Mouse (Mus musculus) WW6 (cell line): ENCODE measurements around the gene Wdcp.
"Not testable (repeated sequence)": the region's sequence is repeated elsewhere in the genome, so short reads cannot be mapped to it uniquely, and the experiment has no call there.

ENCODE experiments used
- DNase-seq: peaks from one replicate; pipeline ENCODE4 v3.0.0-alpha.2; 2013; ENCODE audit warnings: low read depth, low spot score

Gene Wdcp

GRCm38 (mm10) chr12:4842890-4843597, at the start of gene Wdcp:
Gene Wdcp (plus strand): TSS chr12:4843303.
- DNase-seq: peak; percentile 74

DNA sequence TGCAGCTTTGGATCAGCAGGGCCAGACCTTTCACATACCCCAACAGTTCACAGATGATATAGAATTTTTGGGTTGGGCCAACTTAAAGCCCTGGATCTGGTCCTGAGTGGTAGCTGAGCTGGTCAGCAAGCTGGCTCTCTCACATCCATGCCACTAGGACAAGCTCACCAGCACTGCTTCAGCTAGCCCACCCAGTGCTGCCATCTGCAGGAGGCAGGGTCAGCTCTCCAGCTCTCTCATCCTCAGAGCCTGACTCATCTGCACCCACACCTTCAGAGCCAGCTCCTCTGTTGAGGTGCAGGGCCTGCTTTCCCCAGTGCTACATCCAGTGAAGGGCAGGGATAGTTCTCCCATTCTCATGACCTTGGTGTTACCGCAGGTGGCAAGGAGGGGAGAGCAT, 49.4 kb upstream of the Wdcp start:
- no peak for DNase-seq

- not testable (repeated sequence) for DNase-seq
These were observed 45.6 kb upstream of the Wdcp start for GRCm38 (mm10) chr12:4797471-4797870.

DNA sequence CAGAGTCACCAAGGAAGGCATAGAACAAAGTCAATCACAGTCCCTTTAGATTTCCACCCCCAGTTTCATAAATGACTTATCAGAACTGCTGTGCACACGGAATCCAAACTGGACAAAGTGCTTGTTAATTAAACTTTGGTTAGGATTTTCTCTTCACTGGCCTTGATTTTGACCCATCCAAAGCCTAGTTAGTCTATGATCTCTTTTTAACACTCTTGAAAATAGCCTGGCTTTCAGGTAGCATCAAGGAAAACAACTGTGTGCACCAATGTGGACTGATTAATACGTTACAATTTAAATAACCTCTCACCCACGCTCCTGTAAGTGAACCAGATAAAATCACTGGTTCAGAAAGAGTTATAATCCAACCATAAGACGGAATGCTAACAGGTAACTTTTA, 32.1 kb upstream of the Wdcp start:
- DNase-seq: no peak

DNA sequence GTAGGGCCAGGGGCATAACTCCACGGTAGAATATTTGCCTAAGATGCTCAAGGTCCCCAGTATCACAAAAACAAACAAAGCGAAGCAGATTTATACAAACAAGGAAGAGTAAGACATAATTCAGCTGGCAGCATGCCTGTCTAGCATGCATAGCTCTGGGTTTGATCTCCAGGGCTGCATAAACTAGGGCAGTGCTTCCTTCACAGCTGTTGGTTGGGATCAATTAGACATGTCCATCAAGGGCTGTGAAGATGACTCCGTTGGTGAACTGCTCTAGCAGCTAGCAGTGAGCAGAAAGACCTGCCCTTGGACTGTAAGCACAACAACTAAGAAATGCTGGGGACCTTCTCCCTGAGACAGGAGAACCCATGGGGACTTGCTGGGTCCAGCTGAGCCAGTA, 31.4 kb upstream of the Wdcp start:
- DNase-seq: no peak

DNA sequence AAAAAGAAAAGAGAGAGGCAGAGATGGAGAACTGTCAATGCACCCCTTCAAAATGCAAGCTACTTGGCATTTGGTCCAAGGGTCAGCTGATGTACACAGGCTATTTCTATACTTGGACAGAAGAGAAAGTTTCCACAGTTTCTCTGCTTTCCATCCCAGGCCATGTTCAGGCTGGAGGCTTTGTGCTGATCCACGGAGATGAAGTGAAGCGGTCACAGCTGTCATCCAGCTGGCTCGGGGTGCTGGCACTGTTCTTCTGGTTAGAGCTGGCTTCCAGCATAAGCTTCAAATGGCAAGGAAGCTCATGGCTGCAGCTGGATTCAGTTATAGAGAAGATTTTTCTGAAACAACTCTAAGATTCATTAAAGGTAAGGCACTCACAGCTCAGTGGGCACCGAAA, 29.5 kb upstream of the Wdcp start:
- no peak for DNase-seq

- no peak for DNase-seq
These were observed 26.3 kb upstream of the Wdcp start for GRCm38 (mm10) chr12:4816680-4817360.

GRCm38 (mm10) chr12:4817361-4818101, 25.6 kb upstream of the Wdcp start, which contains the start of gene Sf3b6:
Gene Sf3b6 (plus strand): TSS chr12:4817544.
- DNase-seq: peak; percentile 92

DNA sequence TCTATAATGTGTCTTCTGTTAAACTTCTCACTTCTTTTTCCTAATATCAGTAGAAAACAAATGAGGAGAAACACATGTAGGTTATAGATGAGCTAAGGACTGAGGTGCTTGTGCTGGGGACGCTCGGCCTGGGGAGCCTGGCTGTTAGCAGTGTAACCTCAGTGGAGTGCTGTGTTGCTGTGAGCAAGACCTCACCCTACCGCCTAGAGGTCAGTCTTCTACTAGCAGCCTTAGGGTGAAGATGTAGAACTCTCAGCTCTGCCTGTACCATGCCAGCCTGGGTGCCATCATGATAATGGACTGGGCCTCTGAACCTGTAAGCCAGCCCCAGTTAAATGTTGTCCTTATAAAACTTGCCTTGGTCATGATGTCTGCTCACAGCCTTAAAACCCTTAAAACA, 15.8 kb upstream of the Wdcp start:
- no peak for DNase-seq

DNA sequence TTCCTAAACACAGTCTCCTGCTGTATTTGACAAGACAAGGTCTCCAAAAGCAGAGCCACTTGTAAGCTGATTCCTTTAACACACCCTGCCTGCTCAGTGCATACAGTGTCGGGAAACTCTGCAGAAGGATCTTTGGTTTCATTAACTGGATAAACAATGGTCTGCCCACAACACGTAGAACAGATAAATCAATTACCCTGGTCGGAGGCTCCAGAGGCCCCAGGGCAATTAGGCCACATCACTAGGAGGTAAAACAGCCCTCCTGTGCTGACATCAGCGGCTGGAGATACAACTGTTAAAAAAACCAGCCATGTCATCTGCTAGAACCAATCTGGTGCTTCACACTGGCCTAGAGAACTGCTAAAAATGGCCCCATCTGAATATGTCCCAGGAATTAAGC, 6.1 kb upstream of the Wdcp start:
- no peak for DNase-seq

DNA sequence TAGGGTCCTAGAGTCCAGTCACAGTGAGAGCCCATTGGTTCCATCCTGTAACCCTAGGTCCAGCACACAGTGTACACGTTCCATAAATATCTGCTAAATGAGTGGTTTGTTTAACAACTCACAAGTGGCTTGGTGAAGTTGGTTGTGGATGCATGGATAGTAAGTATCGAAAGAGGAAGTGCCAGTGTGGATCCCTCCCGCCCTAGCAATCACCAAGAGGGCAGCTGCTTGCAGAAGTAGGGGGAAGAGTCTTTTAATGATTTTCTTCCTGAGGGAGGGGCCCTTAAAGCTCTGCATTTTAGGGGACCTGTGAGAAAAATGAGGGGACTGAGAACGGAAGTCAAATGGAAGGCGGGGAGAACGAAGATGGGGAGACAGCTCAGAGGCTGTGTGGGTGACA, 3.1 kb upstream of the Wdcp start:
- no peak for DNase-seq

GRCm38 (mm10) chr12:4840741-4841140, 2.4 kb upstream of the Wdcp start:
- no peak for DNase-seq

GRCm38 (mm10) chr12:4841392-4841887, 1.7 kb upstream of the Wdcp start, which contains the start of gene Fkbp1b:
Gene Fkbp1b (minus strand): TSS chr12:4841591.
- peak; percentile 56 for DNase-seq

DNA sequence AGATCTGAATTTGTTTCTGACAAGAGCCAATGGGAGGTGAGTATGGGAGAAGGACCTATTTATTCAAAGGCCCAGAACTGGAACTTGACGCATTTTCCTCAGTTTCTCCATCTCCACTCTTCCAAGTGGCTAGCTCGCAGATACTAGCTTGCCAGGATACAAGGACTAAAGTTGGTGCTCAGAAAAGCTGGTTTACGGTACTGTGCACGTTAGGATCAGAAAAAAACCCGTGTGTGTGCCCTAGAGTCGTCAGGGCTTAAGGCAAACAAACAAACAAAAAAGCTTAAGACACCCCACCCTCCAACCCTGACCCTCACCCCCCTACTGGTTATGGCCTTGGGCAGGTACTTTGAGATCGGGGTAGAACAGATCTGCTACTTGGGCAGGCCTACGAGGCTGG, 647 bp upstream of the Wdcp start:
- no peak for DNase-seq

GRCm38 (mm10) chr12:4843741-4844140, 638 bp downstream of the Wdcp start:
- no peak for DNase-seq

- DNase-seq: no peak
These were observed 13.1 kb downstream of the Wdcp start for GRCm38 (mm10) chr12:4856160-4856559.

- DNase-seq: no peak
These were observed 13.7 kb downstream of the Wdcp start for GRCm38 (mm10) chr12:4856834-4857233.

DNA sequence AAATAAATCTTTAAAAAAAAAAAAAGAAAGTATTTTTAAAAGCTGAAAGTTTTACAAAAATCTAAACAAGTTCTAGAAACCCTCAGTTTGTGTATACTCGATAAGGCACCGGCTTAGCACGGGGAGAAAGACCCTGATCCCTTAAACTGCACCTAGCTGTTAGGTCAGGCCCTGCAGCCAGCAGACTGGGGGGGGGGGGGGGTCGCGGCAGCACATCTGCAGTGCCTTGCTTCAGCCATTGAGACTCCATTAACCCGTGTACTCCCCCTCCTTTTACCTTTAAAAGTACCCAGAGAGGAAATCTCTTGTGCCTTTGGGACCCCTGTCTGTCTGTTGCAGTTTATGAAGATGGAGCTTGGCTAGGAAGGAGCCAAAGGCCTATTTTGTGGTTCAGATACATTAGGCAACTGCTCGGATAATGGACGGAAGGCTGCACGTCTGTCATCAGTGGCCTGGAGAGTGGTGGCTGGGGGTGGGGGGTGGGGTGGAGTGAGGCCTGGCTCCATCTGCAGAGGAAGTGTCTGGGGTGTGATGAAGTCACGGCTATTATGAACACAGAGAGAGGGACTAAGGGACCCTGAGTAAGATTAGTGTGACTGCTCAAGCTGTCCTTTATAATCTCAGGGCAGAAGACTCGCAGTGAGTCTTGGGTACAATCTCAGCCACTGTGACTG, 16.3 kb downstream of the Wdcp start:
- no peak for DNase-seq

DNA sequence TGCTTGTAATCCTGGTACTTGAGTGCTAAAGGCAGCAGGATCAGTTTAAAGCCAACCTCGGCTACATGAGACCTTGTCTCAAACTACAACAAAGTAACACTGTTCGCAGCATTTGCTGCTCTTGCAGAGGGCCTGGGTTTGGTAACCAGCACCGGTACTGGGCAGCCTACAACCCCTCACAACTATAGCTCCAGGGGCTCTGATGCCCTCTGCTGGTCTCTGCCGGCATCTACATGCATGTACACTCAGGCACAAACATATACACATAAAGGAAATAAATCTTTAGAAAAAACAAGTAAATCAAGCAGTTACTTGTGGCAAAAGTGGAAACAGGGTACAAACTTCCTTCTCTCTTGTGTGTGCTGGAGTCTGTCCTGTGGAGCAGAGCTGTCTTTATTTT, 19.6 kb downstream of the Wdcp start:
- DNase-seq: no peak

DNA sequence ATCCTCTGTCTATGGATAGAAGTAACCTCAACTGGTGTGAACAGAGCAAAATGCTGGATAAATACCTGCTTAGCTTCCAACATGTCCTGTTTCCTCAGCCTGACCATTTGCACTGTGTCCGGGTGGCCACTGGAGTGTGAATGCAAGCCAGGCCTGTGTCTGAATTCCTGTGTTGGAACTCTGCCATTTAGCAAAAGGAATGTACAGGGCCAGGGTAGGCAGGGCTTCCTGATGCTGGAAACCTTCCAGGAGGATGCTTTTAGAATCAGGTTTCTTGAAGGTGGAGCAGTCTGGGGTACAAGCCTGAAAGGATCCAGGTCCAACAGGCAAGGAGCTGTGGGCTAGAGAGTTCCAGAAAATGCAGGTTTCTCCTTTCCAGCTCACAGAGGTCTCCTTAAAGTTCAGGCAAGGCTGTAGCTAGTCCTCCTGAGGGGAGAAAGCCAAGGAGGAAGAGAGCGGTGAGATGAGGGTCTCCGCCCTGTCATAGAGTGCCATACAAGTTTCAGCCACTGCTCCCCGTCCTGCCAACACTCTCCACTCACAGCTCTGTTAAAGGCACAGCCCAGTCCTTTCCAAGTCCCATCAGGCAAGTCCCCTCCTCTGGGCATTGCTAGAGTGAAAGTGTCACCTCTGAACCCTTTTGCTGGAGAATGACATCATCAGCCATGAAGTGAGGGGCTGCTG, 20.7 kb downstream of the Wdcp start:
- DNase-seq: no peak

DNA sequence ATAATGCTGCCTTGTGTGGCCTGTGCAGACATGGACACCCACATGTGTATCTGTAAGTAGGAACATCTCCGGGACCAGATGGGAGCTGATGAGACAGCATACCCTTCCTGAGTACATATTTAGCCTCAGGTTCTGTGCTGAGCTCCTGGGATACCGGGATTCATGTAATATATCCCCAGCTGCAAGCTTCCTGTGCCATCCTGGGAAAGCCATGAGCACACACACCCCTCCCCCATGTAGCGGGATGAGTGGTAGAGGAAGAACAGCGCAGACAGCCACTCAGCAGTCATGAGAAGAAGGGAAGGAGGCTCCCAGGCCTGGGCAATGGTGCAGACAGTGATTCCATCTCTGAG, 21.2 kb downstream of the Wdcp start:
- DNase-seq: no peak
